Mouse (Mus musculus) heart, postnatal 36 days (tissue): ENCODE measurements around the gene Wfikkn1. TPM values are rescaled to one million over a fixed set of nuclear protein-coding genes. Genes with fewer than 3 reads are reported as not detected.

Experiments
- microRNA-seq, 2 experiments: library from miRNA; unstranded; fragments of <30 nt; microRNA quantifications; one replicate each; pipeline ENCODE4 v1.2.0; 2021; ENCODE audit warnings: borderline number of aligned reads in 2 of 2
- total RNA-seq, 2 experiments: library from RNA; stranded (reverse); gene quantifications; 2 replicates each; pipeline ENCODE4 v1.2.3; 2021

Gene Wfikkn1
- total RNA-seq, 2 experiments from 2014 or later, result 0.41 to 0.64 TPM

Small RNA genes lying within 50 kb of the gene (microRNA-seq; reads per million reads assigned to microRNA genes)
- 0 to 0.67 reads per million in 2 experiments for gene Mir3082

Other genes with a start within 250 kb of the Wfikkn1 start
- under 1 TPM; 0.98 to 1.00 TPM for gene Gng13, start 163.7 kb downstream of the Wfikkn1 start, total RNA-seq
- gene Chtf18, start 153.4 kb downstream of the Wfikkn1 start, total RNA-seq, result 1 to 10 TPM; 1.0 to 2.1 TPM
- gene Rpusd1, start 153.2 kb downstream of the Wfikkn1 start, total RNA-seq, result 1 to 10 TPM; 3.7 to 5.1 TPM
- not detected for gene Mslnl, start 144.8 kb downstream of the Wfikkn1 start, total RNA-seq
- 10 to 100 TPM; 16.1 to 22.2 TPM for gene Msln, start 126.5 kb downstream of the Wfikkn1 start, total RNA-seq
- 10 to 100 TPM; 40.9 to 44.8 TPM for gene Narfl, start 107.1 kb downstream of the Wfikkn1 start, total RNA-seq
- gene Haghl, start 95.2 kb downstream of the Wfikkn1 start, total RNA-seq, result 10 to 100 TPM; 10.7 to 11.4 TPM
- gene Ccdc78, start 94.3 kb downstream of the Wfikkn1 start, total RNA-seq, result not detected
- gene Fam173a, start 88.0 kb downstream of the Wfikkn1 start, total RNA-seq, result 10 to 100 TPM; 39.2 to 39.7 TPM
- gene AC134908.4, start 85.2 kb downstream of the Wfikkn1 start, total RNA-seq, result under 1 TPM in 1 of 2 experiments, not detected in 1; 0.46 TPM
- gene Metrn, start 83.7 kb downstream of the Wfikkn1 start, total RNA-seq, result 10 to 100 TPM; 64.3 to 72.0 TPM
- 1 to 10 TPM; 1.2 to 1.5 TPM for gene Fbxl16, start 71.8 kb downstream of the Wfikkn1 start, total RNA-seq
- 10 to 100 TPM; 10.5 to 11.4 TPM for gene Wdr24, start 57.2 kb downstream of the Wfikkn1 start, total RNA-seq
- 10 to 100 TPM; 30.8 to 35.3 TPM for gene Jmjd8, start 52.0 kb downstream of the Wfikkn1 start, total RNA-seq
- gene Stub1, start 47.5 kb downstream of the Wfikkn1 start, total RNA-seq, result 100 to 1,000 TPM; 111 to 116 TPM
- 1 to 10 TPM; 1.4 to 1.9 TPM for gene Rhbdl1, start 43.6 kb downstream of the Wfikkn1 start, total RNA-seq
- 1 to 10 TPM; 2.2 to 3.3 TPM for gene Gm20683, start 39.1 kb downstream of the Wfikkn1 start, total RNA-seq
- 100 to 1,000 TPM; 110 to 115 TPM for gene Rhot2, start 36.0 kb downstream of the Wfikkn1 start, total RNA-seq
- gene Wdr90, start 19.4 kb downstream of the Wfikkn1 start, total RNA-seq, result 1 to 10 TPM; 1.7 to 2.0 TPM
- 100 to 1,000 TPM; 272 to 286 TPM for gene Mcrip2, start 12.1 kb downstream of the Wfikkn1 start, total RNA-seq
- 10 to 100 TPM; 16.1 to 18.1 TPM for gene Mettl26, start 5.8 kb downstream of the Wfikkn1 start, total RNA-seq
- 10 to 100 TPM; 18.4 to 21.2 TPM for gene Rab40c, start 38.9 kb upstream of the Wfikkn1 start, total RNA-seq
- gene Pigq, start 64.1 kb upstream of the Wfikkn1 start, total RNA-seq, result 10 to 100 TPM; 45.6 to 48.2 TPM
- under 1 TPM in 1 of 2 experiments, not detected in 1; 0.19 TPM for gene Nhlrc4, start 64.1 kb upstream of the Wfikkn1 start, total RNA-seq
- gene A930017K11Rik, start 71.7 kb upstream of the Wfikkn1 start, total RNA-seq, result under 1 TPM; 0.19 to 0.33 TPM
- gene Capn15, start 104.9 kb upstream of the Wfikkn1 start, total RNA-seq, result 1 to 10 TPM; 7.2 TPM
- 10 to 100 TPM; 29.2 to 29.7 TPM for gene Rab11fip3, start 188.7 kb upstream of the Wfikkn1 start, total RNA-seq
- 10 to 100 TPM; 10.2 to 11.2 TPM for gene Decr2, start 209.5 kb upstream of the Wfikkn1 start, total RNA-seq
- 1 to 10 TPM; 2.8 to 3.5 TPM for gene Nme4, start 214.7 kb upstream of the Wfikkn1 start, total RNA-seq
- 1 to 10 TPM; 3.6 to 4.1 TPM for gene Tmem8, start 232.4 kb upstream of the Wfikkn1 start, total RNA-seq
- gene Mrpl28, start 242.6 kb upstream of the Wfikkn1 start, total RNA-seq, result 100 to 1,000 TPM; 134 to 148 TPM